Mouse (Mus musculus): Measurements from ENCODE around the gene Klra10. TPM values are rescaled to one million over a fixed set of nuclear protein-coding genes. Genes with fewer than 3 reads are reported as not detected.
"Not testable (repeated sequence)": the region's sequence is repeated elsewhere in the genome, so short reads cannot be mapped to it uniquely, and the experiment has no call there.

Klra10 gene
- total RNA-seq (2021), result not detected
- long read RNA-seq, experiment 1, result 0 reads
- long read RNA-seq, experiment 2, result 0 reads

DNA sequence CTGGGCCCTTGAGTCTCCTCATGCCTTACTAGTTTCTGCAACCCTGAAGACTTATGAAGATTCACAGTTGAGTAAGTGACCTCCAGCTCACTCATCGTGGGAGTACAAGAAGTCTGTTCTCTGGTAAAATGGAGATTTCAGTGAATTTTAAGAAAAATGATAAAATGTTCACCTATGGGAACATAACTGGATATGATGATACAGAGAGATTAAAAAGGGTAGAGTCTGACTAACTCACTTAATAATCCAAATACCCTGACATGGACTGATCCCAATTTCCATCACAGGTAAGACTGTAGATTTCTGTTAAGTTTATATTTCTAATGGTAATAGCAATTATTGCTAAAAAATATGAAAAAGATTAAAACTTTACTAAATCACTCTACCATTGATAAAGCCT, at the start of gene Klra10:
Klra10 (minus strand) TSS at position 101 of the 400 bp plus-strand sequence.
- not testable (repeated sequence) for DNase-seq

DNA sequence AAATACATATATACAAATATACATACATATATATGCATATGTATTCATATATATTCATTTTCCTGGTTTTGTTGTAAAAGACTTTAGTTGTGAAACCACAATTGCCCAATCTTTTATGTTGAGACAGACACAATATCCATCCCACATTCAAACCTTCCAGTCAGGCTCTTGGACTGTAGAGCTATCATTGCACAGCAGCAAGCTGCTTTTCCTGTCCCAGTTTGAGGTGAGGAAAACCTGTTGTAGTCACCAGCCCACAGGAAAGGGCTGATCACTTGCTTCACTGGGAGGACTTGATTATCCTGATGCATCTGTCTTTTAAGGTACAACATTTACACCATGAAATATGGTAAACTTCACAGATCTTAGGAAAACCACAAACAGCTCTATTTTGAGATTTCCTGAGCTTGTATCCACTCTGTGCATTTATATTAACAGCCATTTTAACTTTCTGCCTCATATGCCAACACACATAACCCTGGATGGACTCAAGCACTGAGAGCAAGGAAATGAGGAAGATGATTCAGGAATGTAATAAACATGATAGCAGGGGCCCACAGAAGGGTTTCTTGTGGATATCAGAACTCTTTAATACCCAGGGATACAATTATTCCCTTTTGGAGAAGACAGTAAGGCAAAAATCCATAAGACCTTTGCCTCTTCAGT, 6.4 kb upstream of the Klra10 start:
- DNase-seq, result no peak

DNA sequence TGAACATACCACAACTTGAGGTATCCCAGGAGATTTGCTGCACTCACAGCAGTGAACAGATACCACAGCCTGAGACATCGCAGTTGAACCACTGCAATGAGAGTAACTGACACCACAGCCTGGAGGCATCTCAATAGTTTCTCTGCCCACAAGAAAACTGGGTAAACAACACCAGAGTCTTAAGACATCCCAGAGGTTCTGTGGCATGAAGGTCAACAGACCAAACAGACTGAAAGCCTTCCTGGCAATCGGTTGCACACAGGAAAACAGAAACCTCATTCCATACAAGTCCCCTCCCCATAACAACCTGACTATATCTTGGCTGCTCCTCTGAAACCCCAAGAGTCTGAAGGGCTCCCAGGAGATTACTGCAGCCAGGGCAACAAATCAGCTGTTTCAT, 26.4 kb downstream of the Klra10 start:
- no peak for DNase-seq

DNA sequence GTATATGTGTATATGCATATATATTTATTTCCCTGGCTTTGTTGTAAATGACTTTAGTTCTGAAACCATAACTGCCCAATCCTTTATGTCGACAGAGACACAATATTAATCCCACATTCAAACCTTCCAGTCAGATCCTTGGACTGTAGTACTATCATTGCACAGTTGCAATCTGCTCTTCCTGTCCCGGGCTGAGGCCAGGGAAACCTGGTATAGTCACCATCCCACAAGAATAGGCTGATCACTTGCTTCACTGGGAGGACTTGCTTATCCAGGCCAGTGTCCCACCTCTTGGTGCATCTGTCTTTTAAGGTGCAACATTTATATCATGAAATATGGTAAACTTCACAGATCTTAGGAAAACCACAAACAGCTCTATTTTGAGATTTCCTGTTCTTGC, 44.2 kb downstream of the Klra10 start:
- DNase-seq, result no peak

DNA sequence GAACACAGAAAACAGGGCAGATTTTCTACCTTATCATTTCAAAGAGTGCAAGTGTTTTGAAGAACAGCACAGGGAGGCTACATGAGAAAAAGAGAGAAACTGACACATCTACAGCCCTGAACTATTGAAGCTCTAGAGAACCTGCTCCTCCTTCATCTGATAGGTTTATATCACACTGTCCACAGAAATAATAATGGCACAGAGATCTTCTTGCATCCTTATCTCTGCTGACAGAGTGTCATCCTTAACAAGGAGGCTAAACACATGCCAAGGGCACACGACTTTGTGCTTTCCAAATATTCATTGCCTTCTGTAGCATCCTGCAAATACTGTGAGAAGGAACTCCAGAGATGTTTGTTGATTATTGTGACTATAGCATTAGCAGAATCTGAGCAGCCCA, 45.1 kb downstream of the Klra10 start:
- no peak for DNase-seq

DNA sequence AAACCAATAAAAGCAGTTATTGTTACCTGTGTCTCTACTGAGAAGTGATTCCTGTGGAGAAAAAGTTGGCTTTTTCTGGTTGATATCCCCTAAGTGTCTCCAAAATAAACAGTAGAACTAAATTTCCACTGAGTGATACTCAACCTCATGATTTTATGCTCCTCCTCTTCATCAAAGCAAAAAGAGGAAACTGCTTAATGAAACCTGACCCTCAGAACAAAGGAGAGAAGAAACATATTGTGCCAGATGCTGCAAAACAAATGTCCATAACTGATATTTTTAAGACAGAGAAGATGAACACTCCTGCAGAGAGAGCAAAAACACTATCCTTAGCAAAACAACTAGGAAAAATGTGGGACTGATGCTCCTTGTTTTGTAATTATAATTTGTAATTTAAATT, 48.5 kb downstream of the Klra10 start, which contains the start of gene Klra7:
Klra7 (minus strand) TSS at position 101 of the 400 bp plus-strand sequence.
- no peak for DNase-seq

Other genes starting within 250 kb of the Klra10 start
- not detected for gene Klra4, start 214.7 kb downstream of the Klra10 start, total RNA-seq (2021)
- gene Klra8, start 152.0 kb downstream of the Klra10 start, total RNA-seq (2021), result not detected
- not detected for gene Klra9, start 88.8 kb downstream of the Klra10 start, total RNA-seq (2021)
- not detected for gene Klra7, start 48.6 kb downstream of the Klra10 start, total RNA-seq (2021)
- not detected for gene Klra3, start 55.6 kb upstream of the Klra10 start, total RNA-seq (2021)
- gene Klra1, start 104.9 kb upstream of the Klra10 start, total RNA-seq (2021), result not detected

Measured in adrenal gland, postnatal 10 days (tissue).